Mouse (Mus musculus) ES-CJ7 (cell line): ENCODE measurements around the gene Cpne6.

ENCODE experiments used
- DNase-seq: peaks from one replicate; pipeline ENCODE4 v3.0.0; 2011; ENCODE audit warnings: low read depth, low spot score

The Cpne6 gene

DNA sequence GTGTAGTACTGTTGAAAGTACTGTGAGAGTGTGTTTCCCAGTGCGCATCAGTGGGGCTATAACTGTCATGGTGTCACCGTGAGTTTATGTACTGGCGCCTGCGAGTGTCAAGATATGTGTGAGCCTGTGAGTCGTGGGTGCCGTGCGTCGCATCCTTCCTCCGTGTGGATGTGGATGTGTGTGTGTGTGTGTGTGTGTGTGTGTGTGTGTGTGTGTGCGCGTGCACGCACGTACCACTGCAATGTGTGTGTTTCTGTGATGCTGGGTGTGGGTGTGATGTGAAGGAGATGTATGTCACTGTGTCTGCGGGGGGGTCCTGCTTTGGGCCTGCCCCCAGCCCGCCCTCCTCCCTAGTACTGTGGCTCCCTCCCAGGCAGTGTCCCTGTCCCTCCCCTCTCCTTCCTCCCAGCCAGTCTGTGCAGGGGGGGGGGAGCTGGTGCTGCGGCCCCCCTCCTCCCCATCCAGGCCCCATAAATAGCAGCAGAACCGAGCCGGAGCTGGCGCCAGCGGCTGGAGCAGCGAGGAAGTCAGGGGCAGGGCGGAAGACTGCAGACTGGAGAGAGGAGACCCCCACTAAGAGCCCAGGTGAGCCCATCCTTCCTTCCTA is at the start of gene Cpne6:
TSS of gene Cpne6 (plus strand) at position 321 of the 607 bp plus-strand sequence.
- DNase-seq, result no peak

DNA sequence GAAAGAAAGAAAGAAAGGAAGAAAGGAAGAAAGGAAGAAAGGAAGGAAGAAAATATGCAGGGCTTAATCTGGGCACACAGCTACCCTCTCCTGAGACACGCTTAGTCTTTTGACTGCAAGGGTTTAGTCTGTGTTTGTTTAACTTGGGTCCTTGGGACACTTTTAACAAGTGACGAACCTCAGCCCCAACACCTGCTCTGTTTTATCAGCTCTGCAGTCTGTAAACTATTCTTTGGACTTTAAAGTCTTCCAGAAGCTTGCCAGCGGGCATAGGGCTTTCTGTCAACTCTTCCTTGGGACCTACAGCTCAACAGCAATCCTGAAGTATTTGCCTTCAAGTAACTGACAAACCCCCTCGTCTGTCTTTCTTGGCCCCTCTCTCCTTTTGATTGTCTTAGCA is 48.5 kb upstream of the Cpne6 start:
- no peak for DNase-seq

DNA sequence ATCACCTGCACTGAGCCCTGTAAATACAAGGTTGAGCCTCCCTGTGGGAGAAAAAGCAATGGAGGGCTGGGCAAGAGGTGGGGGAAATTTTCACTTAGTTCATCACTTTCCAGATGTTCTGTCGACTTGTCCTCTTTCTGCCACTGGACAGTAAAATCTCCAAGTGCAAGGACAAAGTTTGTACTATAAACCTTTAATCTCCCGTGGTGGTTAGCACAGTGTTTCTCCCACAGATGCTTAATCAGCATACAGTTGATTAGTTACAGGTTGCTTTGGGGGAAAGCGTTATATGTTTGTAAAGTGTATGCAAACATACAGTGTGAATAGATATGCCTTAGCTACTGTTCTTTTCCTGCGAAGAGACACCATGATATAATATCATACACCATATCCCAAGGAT is 43.8 kb upstream of the Cpne6 start:
- no peak for DNase-seq

DNA sequence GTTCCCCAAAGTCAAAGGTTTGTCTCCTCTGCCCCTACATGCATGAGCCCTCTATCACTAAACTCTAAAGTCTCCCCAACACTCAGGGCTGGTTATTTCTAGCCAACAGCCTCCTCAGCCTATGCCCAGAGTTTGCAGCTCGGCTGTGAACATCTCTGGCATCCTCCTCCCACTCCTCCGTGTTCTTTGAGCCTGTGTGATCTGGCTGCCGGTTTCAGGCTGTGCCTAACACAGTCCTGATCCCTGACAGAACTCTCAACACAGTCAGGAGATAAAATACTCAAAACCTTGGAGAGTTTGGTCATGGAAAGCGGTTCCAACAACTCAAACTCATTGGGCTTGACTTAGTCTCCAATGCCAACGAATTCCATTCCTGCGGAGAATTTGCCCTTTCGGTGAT is 43.1 kb upstream of the Cpne6 start:
- DNase-seq, result no peak

DNA sequence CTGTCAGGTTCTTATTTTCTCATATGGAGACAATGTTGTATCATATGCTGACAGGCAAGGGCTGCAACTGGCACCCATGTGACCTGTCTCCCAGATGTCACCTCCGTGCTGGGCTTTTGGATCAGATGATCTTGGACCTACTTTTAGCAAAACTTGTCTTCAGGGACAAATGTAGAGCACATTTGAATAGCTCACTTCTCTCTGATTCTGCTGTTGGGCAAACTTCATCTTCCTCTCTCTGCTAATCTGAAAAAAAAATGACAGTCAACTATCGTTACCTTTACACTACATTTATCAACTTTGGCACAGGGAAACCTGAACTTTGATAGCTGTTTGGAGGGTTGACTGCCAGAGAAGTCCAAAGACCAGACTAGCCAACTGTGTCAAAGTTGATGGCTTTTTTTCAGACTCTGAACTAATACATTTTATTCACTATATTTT is 41.9 kb upstream of the Cpne6 start:
- no peak for DNase-seq

DNA sequence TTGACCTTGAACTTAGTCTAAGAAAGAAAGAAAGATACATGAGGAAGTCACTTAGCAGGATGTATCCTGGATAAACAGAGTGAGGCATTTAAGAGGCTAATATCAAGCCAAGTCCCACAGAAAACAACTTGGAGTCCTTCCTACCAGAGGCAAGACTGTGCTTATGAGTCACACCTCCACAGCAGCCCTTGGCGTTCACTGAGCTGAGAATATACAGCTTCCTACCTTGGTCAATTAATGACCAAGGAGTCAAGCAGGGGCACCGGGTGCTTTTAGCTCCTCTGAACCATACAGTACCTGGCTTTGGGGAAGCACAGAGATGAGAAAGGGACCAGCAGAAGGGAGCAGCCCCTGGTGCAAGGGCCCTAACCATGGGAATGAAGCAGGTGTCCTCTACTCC is 41.2 kb upstream of the Cpne6 start:
- DNase-seq, result no peak

DNA sequence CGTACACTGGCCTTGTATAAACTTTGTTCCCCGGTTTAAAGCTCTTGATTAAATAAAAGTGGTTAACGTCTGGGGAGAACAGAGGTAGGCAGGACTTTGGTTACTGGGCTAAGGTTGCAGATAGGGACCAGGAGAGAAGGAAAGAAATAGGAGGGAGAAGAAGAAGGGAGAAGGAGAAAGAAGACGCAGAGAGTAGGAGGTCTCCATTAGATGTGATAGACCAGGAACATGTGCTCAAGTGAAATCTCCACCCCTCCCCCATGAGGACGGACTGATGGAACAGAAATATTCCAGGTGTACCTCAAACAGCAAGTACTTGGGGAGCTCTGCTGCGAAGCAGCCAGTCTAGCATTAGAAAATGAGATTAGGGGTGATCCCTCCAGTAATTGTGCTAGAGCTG is 40.4 kb upstream of the Cpne6 start:
- DNase-seq, result no peak

DNA sequence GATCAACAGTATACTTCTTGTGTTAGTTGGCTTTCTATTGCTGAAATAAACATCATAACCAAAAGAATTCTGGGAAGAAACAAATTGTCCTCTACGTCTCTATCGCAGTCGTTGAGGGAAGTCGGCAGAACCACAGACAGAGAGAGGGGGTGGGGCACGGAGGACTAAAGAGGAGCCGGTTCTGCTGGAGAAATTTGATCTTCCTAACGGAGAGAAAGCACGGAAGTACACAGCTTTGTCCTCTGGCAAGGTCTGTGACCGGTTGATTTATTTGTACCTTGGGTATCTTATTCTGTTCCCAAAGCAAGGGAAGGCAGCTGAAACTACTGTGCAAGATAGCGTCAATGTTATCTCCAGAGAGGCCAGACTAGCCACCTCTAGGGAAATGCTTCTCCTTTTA is 39.4 kb upstream of the Cpne6 start:
- peak; percentile 19 for DNase-seq

DNA sequence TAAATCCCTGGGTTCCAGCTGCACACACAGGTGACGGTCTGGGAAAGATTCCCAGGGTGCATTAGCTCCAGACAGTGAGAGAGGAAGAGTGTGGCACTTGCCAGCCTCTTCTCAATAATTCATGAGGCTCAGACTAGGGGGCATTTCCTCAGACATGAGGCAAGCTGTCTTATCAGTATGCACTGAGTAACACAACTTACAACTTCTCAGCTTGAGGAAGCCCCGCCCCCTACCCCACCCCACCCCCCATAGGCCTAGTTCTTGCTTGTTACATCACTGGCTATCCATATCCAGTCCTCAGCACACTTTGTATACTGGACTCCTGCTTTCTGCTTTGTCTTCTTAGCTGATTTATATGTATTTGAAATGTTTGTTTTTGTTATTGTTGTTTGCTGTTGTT is 34.6 kb upstream of the Cpne6 start:
- DNase-seq, result no peak

DNA sequence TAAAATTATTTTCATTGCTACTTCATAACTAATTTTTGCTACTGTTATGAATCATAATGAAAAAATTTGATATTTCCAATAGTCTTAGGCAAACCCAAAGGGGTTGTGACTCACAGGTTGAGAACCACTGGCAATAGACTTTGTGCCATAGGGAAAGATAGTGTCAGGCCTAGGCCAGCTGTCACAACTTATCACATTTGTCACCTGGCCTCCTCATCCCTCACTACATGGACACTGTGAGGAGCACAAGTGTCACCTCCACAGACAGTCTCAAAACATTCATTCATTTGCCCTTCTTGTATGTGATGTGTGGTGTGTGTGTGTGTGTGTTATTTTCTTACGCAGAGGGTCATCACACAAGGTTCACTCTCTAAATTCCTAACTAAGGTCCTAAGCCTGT is 32.8 kb upstream of the Cpne6 start:
- DNase-seq, result no peak

DNA sequence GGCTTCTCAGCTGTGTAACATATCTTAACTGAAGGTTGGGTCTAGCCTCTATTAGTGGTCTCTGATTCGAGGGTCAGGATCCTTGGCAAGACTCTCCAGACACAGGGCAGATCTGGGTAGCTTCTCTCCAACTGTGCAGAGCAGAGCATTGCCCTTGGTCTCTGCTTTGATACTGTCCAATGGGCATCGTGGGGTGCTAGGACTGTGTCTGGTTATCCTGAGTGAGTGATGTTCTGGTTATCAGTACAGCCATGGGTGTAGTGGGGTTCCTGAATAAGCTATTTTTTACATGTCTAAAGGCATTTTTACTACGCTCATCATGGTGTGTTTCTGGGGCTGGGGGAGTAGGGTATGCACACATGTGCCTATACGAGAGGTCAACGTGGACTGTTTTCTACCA is 32.4 kb upstream of the Cpne6 start:
- no peak for DNase-seq

DNA sequence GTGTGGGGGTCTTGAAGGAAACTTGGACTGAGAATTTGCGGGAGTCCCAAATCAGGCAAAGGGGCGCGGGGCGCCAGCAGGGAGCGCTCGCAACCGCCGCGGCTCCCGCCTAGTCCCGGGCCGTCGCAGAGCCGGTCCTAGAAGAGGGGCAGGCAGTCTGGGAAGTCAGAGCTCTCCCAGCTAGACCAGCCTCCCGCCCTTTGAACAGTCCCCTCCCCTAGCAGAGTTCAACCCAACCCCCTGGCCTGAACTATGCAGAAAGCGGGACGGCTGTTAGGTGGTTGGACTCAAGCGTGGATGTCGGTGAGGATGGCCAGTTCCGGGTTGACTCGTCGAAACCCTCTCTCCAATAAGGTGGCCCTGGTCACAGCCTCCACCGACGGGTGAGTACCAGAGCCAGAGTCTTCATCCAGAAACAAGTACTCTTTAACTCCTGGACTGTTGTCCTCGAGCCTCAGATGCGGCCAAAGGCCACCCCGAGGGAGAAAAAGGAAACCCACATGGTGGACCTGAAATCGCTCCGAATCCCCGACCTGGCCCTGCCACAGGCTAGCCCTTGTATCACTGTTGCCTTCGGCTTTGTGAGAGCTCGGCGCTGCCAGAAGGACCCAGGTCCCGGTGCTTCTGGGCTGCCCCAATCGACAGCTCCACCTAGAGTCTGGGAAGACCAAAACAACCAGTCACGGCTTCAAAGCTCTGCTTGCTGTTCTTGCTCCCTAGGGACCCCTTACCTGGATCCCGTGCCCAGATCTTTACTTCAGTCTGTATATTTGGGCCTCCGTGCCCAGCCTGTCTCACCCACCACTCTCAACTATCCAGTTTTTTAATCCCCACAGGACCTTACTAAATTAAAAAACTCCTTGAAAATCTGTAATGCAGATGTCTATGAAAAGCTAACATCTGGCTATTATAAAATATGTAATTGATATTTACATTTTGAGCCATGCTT is 31.3 kb upstream of the Cpne6 start, which contains the start of gene Dhrs4:
TSS of gene Dhrs4 (plus strand) at position 108 of the 949 bp plus-strand sequence.
- DNase-seq, result peak; percentile 91

DNA sequence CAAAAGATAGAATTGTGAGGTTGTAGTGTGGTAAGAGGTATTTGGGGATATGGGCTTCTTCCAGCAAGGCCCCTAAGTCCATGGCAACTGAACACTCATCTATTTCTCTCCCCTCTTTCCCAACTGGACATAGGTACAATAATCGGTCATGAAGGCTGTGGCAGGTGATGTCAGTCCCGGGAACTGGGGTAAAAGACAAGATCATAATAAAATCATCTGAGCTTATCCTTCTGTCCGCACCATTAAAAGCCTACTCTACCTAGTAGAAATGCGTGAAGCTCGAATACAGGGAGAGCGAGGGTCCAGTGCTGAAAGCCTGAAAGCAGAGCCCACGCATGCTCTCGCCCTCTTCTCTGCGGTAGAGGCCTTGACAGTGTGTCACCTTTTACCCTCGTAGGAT is 30.6 kb upstream of the Cpne6 start:
- no peak for DNase-seq

DNA sequence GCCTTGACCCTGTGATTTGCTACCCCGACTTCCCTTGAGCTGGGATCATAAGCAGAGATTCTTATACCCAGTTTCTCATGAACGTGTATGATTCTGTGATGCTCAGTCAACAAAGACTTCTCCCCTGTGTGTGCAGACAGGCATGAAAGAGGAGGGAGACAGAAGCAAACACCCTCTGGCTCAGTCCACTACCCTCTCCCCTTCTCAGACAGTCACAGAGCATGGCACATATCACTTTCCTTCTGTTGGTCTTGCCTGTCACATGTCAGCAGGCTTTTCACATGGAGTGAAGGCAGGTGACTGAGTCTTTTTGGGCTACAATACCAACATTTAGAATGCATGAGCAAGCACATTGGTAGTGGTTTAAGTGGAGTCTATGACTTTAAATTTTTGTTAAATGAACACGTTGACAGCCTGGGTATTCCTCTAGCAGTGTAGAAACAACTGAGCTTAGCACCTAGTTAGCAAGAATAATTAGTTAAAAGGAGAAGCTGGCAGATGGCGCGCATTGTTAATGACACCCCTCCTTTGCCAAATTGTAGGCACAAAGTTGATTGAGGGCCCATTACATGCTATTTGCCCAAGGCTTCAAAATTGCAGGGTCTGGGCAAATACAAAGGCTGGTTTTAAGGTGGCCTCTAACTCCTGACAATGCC is 25.7 kb upstream of the Cpne6 start:
- DNase-seq, result no peak

DNA sequence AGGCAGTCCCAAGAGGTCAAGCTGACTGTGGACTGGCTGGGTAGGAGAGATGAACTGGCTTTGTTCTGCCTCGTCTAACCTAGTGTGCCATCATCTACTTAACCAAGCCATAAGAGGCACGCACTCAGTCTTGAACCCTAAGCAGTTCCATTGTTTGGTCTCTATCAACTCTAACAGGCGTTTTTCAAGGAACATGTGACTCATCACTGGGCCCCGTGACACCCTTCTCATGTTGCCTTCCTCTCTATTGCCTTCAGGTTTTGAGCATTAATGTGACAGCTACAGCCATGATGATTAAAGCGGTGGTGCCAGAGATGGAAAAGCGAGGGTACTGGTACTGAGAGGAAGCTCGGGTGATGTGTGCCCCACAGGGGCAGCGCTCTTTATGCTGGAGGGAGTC is 23.4 kb upstream of the Cpne6 start:
- DNase-seq, result no peak

DNA sequence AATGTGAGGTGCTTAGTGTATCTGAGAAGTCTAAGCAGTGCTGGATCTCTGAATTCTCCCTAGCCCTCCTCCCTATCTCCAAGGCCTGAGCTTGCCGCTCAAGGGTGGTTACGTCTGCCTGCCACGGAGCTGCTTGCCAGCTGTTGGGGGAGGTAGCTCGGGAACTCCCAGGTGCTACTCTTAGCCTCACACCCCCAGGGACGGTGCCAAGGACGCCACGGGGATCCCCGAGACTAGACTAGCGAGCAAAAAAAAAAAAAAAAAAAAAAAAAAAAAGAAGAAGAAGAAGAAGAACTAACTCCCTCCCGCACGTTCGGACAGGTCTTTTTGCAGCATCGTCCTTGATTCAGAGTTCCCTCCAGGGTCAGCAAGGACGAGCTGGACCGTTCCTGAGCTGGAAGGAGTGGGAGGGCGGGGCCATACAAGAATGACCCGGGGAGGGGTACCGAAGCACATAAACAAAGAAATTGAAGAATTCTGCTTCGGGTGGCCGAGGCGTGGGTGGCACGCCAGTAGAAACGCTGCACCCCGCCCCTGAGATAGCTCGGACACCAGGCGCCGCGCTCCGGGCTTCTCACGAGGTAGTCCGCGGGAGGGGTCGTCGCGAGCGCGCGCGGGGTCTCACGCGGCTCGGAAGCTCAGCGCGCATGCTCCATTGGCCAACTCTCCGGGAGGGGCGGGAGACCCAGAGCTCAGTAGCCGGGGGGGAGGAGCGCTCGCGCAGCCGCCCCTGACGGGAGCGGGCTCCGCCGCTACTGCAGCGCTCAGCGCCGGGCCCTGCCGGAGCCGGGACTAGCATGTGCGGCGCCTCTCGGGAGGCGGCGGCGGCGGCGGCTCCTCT is 19.7 kb upstream of the Cpne6 start, which contains the start of gene Carmil3:
TSS of gene Carmil3 (plus strand) at position 291 of the 841 bp plus-strand sequence.
- DNase-seq, result peak; percentile 56

DNA sequence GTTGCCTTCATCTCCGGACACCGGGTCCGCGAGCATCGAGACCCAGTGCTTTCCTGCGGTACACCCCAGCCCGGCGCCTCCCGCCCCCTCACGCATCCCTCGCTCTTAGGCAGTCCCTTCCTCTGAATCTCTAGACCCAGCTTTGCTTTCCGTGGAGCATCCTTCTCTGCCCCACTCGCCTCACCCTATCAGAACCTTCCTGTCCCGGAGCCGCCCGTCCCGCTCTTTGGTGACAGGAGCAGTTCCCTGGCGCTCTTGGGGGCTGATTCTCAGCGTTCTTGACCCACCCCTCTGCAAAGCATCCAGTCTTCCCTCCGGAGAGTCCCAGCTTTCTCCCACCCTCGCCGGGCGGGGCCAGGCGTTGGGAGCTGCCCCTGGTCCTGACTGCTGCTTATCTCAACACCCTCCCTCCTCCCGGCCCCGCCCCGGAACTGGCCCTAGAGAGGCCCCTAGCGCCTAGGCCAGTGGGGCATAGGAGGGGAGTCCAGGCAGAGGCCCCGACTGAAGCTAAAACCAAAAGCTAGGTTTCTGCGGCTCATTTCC is 18.9 kb upstream of the Cpne6 start:
- DNase-seq, result peak; percentile 66

DNA sequence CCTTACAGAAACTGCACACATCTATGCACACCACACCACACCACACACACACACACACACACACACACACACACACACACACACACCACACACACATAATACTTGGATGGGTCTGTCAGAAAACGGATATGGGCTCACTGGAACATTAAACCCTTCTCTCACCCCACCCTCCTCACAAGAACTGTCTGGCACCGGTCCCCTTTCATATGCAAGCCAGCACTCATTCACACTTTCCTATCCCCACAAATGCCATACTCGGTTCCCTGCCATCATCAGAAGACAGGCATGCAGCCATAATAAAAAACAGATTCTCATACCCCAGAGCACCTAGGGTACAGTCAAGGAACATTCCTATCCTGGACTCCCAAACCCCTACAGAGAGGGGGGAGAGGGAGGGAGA is 18.1 kb upstream of the Cpne6 start:
- no peak for DNase-seq

DNA sequence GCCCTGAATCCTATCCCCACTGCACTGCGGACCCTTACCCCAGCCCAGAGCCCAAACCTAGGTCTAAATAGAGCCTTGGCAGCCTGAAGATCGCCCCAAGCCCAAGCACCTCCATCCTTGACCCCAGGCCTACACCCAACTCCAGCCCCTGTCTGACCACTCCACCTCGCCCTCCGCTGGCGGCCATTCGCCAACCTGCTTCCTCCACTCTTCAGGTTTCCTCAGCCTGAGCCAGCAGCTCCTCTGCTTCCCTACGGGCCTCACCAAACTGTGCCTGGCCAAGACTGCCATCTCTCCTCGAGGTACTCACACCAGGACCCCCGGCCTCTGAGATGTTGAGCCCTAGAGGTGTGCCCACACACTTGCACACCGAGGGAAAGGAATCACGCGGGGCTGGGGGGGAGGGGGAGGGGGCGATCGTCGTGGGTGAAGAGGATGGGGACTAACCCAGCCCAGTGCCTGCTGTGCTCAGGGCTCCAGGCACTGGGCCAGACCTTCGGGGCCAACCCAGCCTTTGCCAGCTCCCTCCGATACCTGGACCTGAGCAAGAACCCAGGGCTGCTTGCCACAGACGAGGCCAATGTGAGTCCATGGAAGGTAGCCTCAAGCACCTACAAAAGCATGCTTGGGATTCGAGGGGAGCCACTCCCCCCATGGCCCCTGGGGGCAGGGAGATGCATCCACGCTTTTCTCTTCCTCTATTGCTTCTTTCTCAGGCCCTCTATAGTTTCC is 14.6 kb upstream of the Cpne6 start:
- DNase-seq, result no peak

DNA sequence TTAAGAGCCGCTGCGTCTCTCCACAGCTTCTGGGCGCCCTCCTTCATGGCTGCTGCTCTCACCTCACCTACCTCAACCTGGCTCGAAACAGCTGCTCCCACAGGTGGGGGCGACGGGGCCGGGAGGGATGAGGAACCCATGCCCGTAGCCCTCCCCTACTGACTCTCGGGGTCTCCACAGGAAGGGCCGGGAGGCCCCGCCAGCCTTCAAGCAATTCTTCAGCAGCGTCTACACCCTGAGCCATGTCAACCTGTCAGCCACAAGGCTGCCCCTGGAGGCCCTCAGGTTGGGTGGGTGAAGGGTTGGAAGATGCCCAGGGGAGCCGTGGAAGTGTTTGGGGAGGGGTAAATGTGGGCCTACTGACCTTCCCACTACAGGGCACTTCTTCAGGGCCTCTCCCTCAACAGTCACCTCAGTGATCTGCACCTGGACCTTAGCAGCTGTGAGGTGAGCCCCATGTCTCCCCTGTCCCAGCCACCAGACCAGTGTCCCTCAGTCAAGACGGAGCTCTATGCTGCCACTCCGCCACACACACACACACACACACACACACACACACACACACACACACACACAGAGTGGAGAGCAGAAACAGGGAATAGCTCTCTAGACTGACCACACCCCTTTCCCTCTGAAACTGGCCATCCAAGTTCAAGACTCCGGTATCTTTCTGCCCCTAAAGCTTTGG is 13.3 kb upstream of the Cpne6 start:
- DNase-seq, result no peak
